Mouse (Mus musculus) heart, postnatal 10 days (tissue): ENCODE measurements at regions not wholly inside any gene's neighbourhood (a gene's known extent, or its start where the extent isn't known, plus 50 kb on each side); places are given as distances from the start of the nearest gene placed in this dataset.

Experiments used
- DNase-seq, 2 experiments: peaks; one replicate each; pipeline ENCODE4 v3.0.0; 2021
- intact Hi-C: fragments of 180-260 bp; cut with DNase I; formaldehyde crosslinking; loops from one replicate; pipeline ENCODE4 v1.15.1; 2025

- intact Hi-C loops: no loop called here
- no peak for DNase-seq
These were observed 391.2 kb upstream of the Tyrp1 start for GRCm38 (mm10) chr4:80442711-80443110.

GRCm38 (mm10) chr4:80463615-80464014 lies 370.3 kb upstream of the Tyrp1 start:
- no peak for DNase-seq
- intact Hi-C loops: no loop called here

- no peak for DNase-seq
- intact Hi-C loops: no loop called here
These were observed 358.0 kb upstream of the Tyrp1 start for GRCm38 (mm10) chr4:80475736-80476478.

DNA sequence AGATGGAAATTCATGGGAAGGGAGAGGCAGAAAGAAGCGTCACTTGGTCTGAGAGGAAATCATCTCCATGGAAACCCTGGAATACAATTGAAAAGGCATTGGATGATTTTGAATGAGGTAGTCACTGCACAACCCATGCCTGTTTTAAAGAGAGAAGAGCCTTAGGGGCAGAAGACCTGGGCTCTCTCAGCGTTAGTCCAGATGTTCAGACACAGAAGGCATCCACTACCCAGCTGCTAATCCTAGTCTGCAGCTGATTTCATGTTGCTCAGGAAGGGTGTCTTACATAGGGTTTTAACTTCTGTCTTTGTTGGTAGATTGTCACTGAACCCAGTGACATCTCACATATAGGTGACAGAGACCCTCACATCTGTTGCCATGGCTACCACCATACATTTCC lies 318.8 kb upstream of the Tyrp1 start:
- no peak for DNase-seq

DNA sequence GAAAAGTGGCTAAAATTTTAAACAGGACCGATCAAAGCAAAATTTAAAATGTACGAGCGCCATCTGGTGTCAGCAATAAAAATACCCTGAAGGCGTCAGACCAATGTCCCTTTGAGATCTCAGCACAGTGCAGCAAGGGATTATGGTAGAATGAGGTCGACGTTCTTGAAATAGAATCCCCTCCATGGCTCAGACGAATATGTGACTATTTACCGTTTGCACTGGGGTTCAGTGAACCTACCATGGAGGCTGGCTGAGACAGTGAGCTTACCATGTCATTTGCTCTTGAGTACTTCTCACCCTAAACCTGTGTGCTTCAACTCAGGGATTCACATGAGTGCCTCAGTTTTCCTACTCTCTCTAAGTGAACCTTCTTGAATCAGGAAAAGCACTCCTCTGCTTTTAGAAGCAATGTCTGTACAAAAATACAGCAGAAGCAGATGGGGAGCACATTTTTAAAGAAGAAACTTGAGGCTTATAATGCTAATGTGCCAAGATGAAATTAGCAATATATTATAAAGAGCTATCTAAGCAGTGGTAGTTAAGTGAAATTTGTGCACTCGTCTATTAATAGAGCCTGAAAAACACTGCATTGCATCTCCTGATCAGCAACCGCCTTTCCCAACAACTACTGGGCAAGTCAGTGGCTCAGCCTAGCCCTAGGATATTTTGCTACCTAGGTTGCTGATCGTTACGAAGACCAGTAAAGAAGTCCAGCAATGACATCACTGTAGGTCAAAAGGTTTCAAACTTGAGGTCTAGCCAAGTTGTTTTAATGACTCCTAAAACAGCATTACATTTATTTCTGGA lies 316.2 kb upstream of the Tyrp1 start:
- DNase-seq: peak; percentile 40 to 67
- intact Hi-C loops: no loop called here

More for the DNA sequence above, 318.8 kb upstream of the Tyrp1 start:
- intact Hi-C loops: no loop called here

GRCm38 (mm10) chr4:80518589-80518988 lies 315.3 kb upstream of the Tyrp1 start:
- intact Hi-C loops: no loop called here
- DNase-seq: no peak

DNA sequence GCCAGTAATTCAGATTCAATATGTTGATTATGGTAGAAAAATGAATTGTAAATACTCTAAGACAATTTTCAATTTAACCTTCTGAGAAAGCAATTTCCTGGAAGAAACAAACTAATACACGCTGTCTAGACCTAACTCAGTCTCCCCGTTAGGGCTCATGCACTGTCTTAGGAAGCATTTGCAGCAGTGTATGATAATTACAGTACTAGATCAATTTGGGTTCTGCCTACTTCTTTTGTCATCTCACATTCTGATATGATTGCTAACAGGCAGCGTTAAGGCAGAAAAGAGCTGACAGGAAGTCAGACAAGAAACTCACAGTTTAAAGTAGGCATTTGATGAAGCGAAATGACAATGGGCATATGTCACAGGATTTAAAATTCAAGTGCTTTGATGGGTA lies 294.1 kb upstream of the Tyrp1 start:
- no peak for DNase-seq

DNA sequence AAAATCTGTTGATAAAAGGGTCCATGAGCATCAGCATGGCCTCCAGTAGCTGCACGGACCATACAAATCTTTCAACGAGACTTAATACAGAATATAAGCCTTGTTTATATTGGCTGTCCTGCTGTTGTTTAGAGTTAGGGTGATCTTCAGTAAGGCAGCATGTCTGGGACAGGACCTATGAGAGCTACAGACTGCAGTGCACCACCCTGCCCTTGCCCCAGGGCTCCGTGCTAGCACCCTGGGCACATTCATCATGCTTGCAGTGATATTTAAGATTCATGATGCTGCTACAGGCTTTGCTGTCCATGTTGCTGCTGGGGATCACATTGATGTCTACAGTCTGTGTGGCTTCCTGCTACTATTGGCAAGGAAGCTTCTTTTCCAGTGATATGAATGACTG lies 288.8 kb upstream of the Tyrp1 start:
- DNase-seq: no peak
- intact Hi-C loops: no loop called here

More for the DNA sequence above, 294.1 kb upstream of the Tyrp1 start:
- intact Hi-C loops: no loop called here

- no peak for DNase-seq
- intact Hi-C loops: no loop called here
These were observed 244.5 kb upstream of the Tyrp1 start for GRCm38 (mm10) chr4:80589438-80589837.

DNA sequence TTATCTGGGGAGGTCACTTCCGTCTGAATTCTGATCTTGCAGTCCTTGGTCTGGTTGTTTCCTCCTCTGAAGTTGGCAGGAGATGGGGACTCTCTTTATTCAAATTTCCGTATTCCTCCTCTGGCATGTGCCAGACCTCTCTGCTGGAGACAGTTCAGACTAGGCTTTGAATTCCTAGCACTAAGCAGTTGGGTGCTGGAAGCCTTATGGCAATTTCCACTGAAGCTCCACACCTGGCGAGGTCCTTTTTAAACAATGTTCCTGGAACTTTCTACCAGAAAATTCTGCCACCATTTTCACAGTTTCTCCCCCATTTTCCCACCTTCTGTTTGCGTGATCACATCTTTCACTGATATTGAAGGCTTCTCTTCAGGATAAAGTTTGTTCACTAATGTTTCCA lies 205.7 kb upstream of the Tyrp1 start:
- DNase-seq: no peak
- intact Hi-C loops: no loop called here

DNA sequence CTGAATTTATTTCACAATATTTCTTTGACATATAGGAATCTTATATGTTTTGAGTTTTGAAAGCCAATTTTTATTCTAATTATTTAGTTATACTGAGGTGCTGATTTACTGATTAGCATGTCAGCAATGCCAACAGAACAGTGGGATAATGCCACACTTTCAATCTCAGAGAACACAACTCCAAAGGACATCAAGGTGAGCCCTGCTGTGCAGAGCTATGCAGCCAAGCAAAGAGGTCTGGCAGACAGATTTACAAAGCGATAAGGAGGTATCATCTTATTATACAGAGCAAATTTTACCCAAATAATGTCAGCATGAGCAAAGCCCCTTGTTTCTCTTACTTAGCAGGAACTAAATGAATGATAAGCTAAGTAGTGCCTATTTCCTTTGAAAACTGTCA lies 204.7 kb upstream of the Tyrp1 start:
- intact Hi-C loops: no loop called here
- DNase-seq: no peak

GRCm38 (mm10) chr4:80630260-80630659 lies 203.7 kb upstream of the Tyrp1 start:
- no peak for DNase-seq
- intact Hi-C loops: no loop called here

GRCm38 (mm10) chr4:80631041-80631440 lies 202.9 kb upstream of the Tyrp1 start:
- no peak for DNase-seq
- intact Hi-C loops: no loop called here

DNA sequence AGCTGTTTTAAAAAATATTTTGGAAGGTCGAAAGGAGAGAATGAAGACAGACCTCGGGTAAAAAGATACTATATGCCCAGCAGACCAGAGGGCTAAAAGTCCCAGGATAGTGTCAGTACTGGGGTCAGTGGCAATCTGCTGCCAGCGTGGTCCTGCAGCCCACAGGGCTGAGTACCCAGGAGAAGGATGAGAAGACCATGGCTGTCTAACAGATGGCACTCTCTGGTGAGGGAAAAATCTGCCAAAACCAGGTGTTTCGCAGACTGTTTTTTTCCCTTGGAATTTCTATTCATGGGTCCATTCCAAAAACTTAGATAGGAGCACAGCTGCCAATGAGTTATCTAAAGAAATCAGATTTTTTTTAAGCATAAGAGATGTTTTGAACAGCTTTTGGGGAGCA lies 202.5 kb upstream of the Tyrp1 start:
- intact Hi-C loops: no loop called here
- DNase-seq: no peak

DNA sequence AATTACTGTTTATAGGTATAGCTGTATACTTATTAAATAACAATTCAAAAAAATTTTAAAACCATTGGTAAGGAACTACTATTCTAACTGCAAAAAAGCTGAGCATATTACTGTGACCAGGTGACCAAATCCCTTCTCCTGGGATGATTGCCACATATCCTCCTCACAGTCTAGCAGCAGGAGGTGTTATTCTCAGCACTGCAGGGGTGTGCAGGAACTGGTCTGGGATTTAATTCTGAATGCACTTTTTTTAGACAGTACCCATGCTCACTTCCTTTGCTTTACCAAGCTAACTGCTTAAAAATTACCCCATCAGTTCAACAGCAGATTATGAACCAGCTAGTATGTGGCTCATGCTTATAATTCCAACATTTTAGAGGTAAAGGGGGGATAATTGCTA lies 195.5 kb upstream of the Tyrp1 start:
- no peak for DNase-seq
- intact Hi-C loops: no loop called here
